In the genomic region with DNA sequence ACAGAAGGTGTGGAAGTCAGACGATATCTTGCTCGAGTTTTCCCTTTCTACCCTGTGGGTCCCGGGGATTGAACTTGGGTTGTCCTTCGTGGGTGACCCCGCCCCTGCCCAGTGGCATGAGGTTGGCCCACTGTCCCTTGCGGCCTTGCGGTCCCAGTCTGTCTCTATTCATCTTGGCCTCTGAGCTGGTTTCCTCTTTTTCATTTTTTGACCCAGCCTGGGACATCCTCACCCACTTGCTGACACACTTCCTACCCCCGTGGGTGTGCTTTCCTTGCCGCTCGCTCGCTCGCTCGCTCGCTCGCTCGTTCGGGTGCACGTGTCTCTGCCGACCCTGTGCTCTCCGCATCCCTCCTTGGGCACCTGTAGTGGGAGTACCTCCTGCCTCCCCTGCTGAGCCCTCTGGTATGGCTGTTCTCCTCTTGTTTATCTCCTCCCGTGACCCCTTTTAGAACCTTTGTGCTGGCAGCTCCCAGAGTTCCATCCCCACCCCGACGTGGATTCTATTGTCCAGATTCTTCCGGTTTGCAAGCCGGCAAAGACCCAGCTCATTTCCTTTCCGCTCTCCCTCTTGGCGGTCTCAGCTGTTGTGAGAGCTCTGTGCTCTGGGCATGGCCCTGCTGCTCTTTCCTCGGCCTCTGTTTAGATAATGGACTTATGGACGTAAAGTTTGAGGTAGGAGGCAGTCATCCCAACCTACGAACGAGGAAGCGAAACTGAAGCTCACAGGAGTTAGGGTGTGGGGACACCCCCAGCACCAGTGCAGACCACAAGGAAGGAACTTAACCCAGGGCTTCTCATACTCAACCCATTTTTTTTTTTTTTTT, we compare ENCODE assay signal across 10 mouse cellular contexts. TPM values are rescaled to one million over a fixed set of nuclear protein-coding genes. Genes with fewer than 3 reads are reported as not detected.
A peak's percentile ranks its signal among the peaks of the same experiment; 100 is the strongest.
DNase-seq lines count a peak whose midpoint lies in the region; ATAC-seq and TF ChIP-seq lines count a peak whose summit lies in the region.
"Had no signal": no experiment of that assay in that cellular context is flagged by ENCODE, and none has a peak within 500 bp of the region (broad histone marks: within the 10 kb centered on the region; RNA-seq: fewer than 3 reads in every experiment).

No protein-coding gene starts in this region.

- peak; percentile 69 for TF ChIP-seq POLR2A in CH12.LX (IDR thresholded peaks at IDR 0.05; ENCODE audit: low read depth, low read length)

- H3K4me1 ChIP-seq in CH12.LX (ENCODE audit: control insufficient read depth in 1 of 2, insufficient read depth in 2 of 2), result peaks cover 23 to 60% of the 10 kb centered on the region in 2 experiments
- H3K4me1 ChIP-seq in heart, embryonic 14.5 days (ENCODE audit: control insufficient read depth in 2 of 2, insufficient read depth in 2 of 2, low read length in 2 of 2), result peaks cover 25 to 44% of the 10 kb centered on the region in 2 experiments
- peaks cover 54% of the 10 kb centered on the region for H3K4me1 ChIP-seq in limb, embryonic 15.5 days
- peaks cover 18% of the 10 kb centered on the region for H3K4me1 ChIP-seq in stomach, embryonic 14.5 days (ENCODE audit: control insufficient read depth, insufficient read depth, low read length)

- H3K9me3 ChIP-seq in CH12.LX (replicated peaks; ENCODE audit: low read length), result no peaks in the 10 kb centered on the region
- H3K9me3 ChIP-seq in heart, embryonic 14.5 days (ENCODE audit: control insufficient read depth, low read length), result no peaks in the 10 kb centered on the region
- H3K9me3 ChIP-seq in limb, embryonic 15.5 days, result no peaks in the 10 kb centered on the region
- no peaks in the 10 kb centered on the region for H3K9me3 ChIP-seq in stomach, embryonic 14.5 days (ENCODE audit: control insufficient read depth, low read depth, low read length)

- DNase-seq in adrenal gland, postnatal 10 days, result peak; percentile 39
- no peak for DNase-seq in adrenal gland, postnatal 25 days
- peak; percentile 94 for DNase-seq in CH12.LX (ENCODE audit: extremely low read depth)
- no peak for DNase-seq in left cerebral cortex, postnatal 14 days (ENCODE audit: low spot score in 2 of 2)
- DNase-seq in MN1 (ENCODE audit: low spot score), result no peak

- H3K36me3 ChIP-seq in CH12.LX (replicated peaks in 1 of 2; ENCODE audit: control insufficient read depth in 1 of 2, insufficient read depth in 1 of 2, low read length in 1 of 2), result peaks cover 2 to 38% of the 10 kb centered on the region in 2 experiments
- peaks cover 3% of the 10 kb centered on the region; the same call in 1 of the 2 replicates for H3K36me3 ChIP-seq in heart, embryonic 14.5 days (ENCODE audit: control insufficient read depth, insufficient read depth, low read length)
- peaks cover 16% of the 10 kb centered on the region; the same call in 1 of the 2 replicates for H3K36me3 ChIP-seq in limb, embryonic 15.5 days
- H3K36me3 ChIP-seq in stomach, embryonic 14.5 days (ENCODE audit: control insufficient read depth, insufficient read depth, low read length), result no peaks in the 10 kb centered on the region

- dilution Hi-C loops in CH12.LX (cut with MboI; ENCODE audit: extremely low pct_ligation_motif_present, extremely low pct_unique_long_range_greater_than_20kb, low sequenced_read_pairs), result no loop called here

- peak overlapping the region; percentile 23 to 39 (median 32) for H3K4me3 ChIP-seq in CH12.LX (replicated peaks in 1 of 3; ENCODE audit: low read depth in 2 of 3, low read length in 2 of 3, poor library complexity in 1 of 3)
- no peak overlapping the region for H3K4me3 ChIP-seq in heart, embryonic 14.5 days (ENCODE audit: control insufficient read depth in 1 of 2, insufficient read depth in 1 of 2, low read depth in 1 of 2, low read length in 2 of 2)
- no peak overlapping the region for H3K4me3 ChIP-seq in limb, embryonic 15.5 days
- H3K4me3 ChIP-seq in stomach, embryonic 14.5 days (ENCODE audit: low read depth, low read length), result no peak overlapping the region

- peak overlapping the region; percentile 55 for H3K4me2 ChIP-seq in CH12.LX (ENCODE audit: insufficient read depth, low read depth, poor library complexity, severe bottlenecking)
- H3K4me2 ChIP-seq in heart, embryonic 14.5 days (ENCODE audit: low read length), result peak overlapping the region; percentile 39; the same call in 1 of the 2 replicates
- no peak overlapping the region for H3K4me2 ChIP-seq in limb, embryonic 15.5 days
- H3K4me2 ChIP-seq in stomach, embryonic 14.5 days (replicated peaks; ENCODE audit: low read depth, low read length), result no peak overlapping the region

- H3K27ac ChIP-seq in CH12.LX (ENCODE audit: insufficient read depth, low read depth), result peak overlapping the region; percentile 95
- peak overlapping the region; percentile 78 to 92 for H3K27ac ChIP-seq in heart, embryonic 14.5 days (replicated peaks in 1 of 2; ENCODE audit: control insufficient read depth in 1 of 2, insufficient read depth in 1 of 2, low read depth in 2 of 2, low read length in 2 of 2)
- H3K27ac ChIP-seq in limb, embryonic 15.5 days, result peak overlapping the region; percentile 90
- peak overlapping the region; percentile 55; the same call in 1 of the 2 replicates for H3K27ac ChIP-seq in stomach, embryonic 14.5 days (ENCODE audit: low read length)

- in situ Hi-C loops in CH12.LX (cut with MboI; ENCODE audit: low pct_ligation_motif_present, low pct_unique_long_range_greater_than_20kb, low sequenced_read_pairs), result no loop called here

- H3K79me2 ChIP-seq in CH12.LX (replicated peaks; ENCODE audit: control insufficient read depth, extremely low read depth, insufficient read depth, poor library complexity, severe bottlenecking), result no peaks in the 10 kb centered on the region

- no peaks in the 10 kb centered on the region for H3K27me3 ChIP-seq in CH12.LX (replicated peaks)
- H3K27me3 ChIP-seq in heart, embryonic 14.5 days (ENCODE audit: control insufficient read depth, insufficient read depth, low read length), result no peaks in the 10 kb centered on the region
- no peaks in the 10 kb centered on the region for H3K27me3 ChIP-seq in limb, embryonic 15.5 days
- no peaks in the 10 kb centered on the region for H3K27me3 ChIP-seq in stomach, embryonic 14.5 days (ENCODE audit: control insufficient read depth, insufficient read depth, low read length)

- 60% methylated on average over 32 of the region's 32 CpGs for WGBS in heart, embryonic 14.5 days
- WGBS in limb, embryonic 15.5 days, result 83% methylated on average over 32 of the region's 32 CpGs
- 66% methylated on average over 32 of the region's 32 CpGs for WGBS in stomach, embryonic 14.5 days

- TF ChIP-seq EP300 in CH12.LX (IDR thresholded peaks at IDR 0.05; ENCODE audit: low read length), result peak; percentile 91

- ATAC-seq in heart, embryonic 14.5 days (ENCODE audit: insufficient number of reproducible peaks, insufficient read depth, low FRiP score, low read depth), result peak; percentile 41
- no peak for ATAC-seq in limb, embryonic 15.5 days (ENCODE audit: insufficient number of reproducible peaks, low FRiP score, low TSS enrichment, low read depth)
- ATAC-seq in stomach, embryonic 14.5 days (ENCODE audit: insufficient number of reproducible peaks, insufficient read depth, low FRiP score, low read depth), result no peak

- no peak for TF ChIP-seq RAD21 in CH12.LX (IDR thresholded peaks at IDR 0.05; ENCODE audit: low read depth, low read length)

- peak overlapping the region; percentile 45 for H3K9ac ChIP-seq in CH12.LX (ENCODE audit: insufficient read depth, low read depth)
- H3K9ac ChIP-seq in heart, embryonic 14.5 days (ENCODE audit: low read length), result 0 out of 2 replicates have a peak overlapping the region, but pooled peaks have one; percentile 22
- no peak overlapping the region for H3K9ac ChIP-seq in limb, embryonic 15.5 days
- H3K9ac ChIP-seq in stomach, embryonic 14.5 days (replicated peaks; ENCODE audit: low read depth, low read length), result no peak overlapping the region

- TF ChIP-seq CTCF in CH12.LX (conservative IDR thresholded peaks at IDR 0.05 in 1 of 2, IDR thresholded peaks at IDR 0.05 in 1 of 2; ENCODE audit: low read depth in 2 of 2, low read length in 2 of 2), result no peak

- intact Hi-C loops in left cerebral cortex, postnatal 14 days (cut with DNase I), result no loop called here

RNA-seq across cellular contexts. Expression of a gene that starts 9.8 kb away (rescaled TPM):
- 10 to 100 TPM; 55.1 to 72.4 TPM for total RNA-seq in adrenal gland, postnatal 10 days (2021)
- total RNA-seq in adrenal gland, postnatal 25 days (2021), result 38.4 and 45.8 TPM in 2 replicates
- total RNA-seq in CH12.LX (2012; rRNA removed) (21.1 and 22.6 TPM in 2 replicates), CH12.LX (2014; rRNA removed) (13.9 and 17.0 TPM in 2 replicates)
- 30.0 and 43.4 TPM in 2 replicates for polyA plus RNA-seq in CH12.LX (2012; ENCODE audit: insufficient read length, low read depth)
- polyA plus RNA-seq in heart, embryonic 14.5 days (2014; fragmentation: Nextera tagmentation; extraction: Ambion mirVana), result 14.4 and 19.1 TPM in 2 replicates
- polyA plus RNA-seq in limb, embryonic 15.5 days (2015; fragmentation: Nextera tagmentation; extraction: Ambion mirVana), result 52.6 and 55.7 TPM in 2 replicates
- 15.9 and 17.7 TPM in 2 replicates for polyA plus RNA-seq in stomach, embryonic 14.5 days (2014; fragmentation: Nextera tagmentation; extraction: Ambion mirVana)
- total RNA-seq in left cerebral cortex, postnatal 14 days (2021), result 10 to 100 TPM; 20.8 to 22.1 TPM

RNA-seq across cellular contexts. Expression of a gene that starts 31.8 kb away (rescaled TPM):
- 10 to 100 TPM; 15.8 to 31.4 TPM for total RNA-seq in adrenal gland, postnatal 10 days (2021)
- total RNA-seq in adrenal gland, postnatal 25 days (2021), result 25.2 and 38.3 TPM in 2 replicates
- total RNA-seq in CH12.LX (2012; rRNA removed), result 16.7 and 18.0 TPM in 2 replicates
- 8.2 and 10.0 TPM in 2 replicates for total RNA-seq in CH12.LX (2014; rRNA removed)
- 13.3 and 15.3 TPM in 2 replicates for polyA plus RNA-seq in CH12.LX (2012; ENCODE audit: insufficient read length, low read depth)
- 19.2 and 22.5 TPM in 2 replicates for polyA plus RNA-seq in heart, embryonic 14.5 days (2014; fragmentation: Nextera tagmentation; extraction: Ambion mirVana)
- polyA plus RNA-seq in limb, embryonic 15.5 days (2015; fragmentation: Nextera tagmentation; extraction: Ambion mirVana), result 24.9 and 26.5 TPM in 2 replicates
- polyA plus RNA-seq in stomach, embryonic 14.5 days (2014; fragmentation: Nextera tagmentation; extraction: Ambion mirVana), result 20.9 and 23.5 TPM in 2 replicates
- total RNA-seq in left cerebral cortex, postnatal 14 days (2021), result 10 to 100 TPM; 27.4 to 27.7 TPM

RNA-seq across cellular contexts. Expression of a gene that starts 43.0 kb away (rescaled TPM):
- 100 to 1,000 TPM; 933 to 968 TPM for total RNA-seq in adrenal gland, postnatal 10 days (2021)
- 743 and 806 TPM in 2 replicates for total RNA-seq in adrenal gland, postnatal 25 days (2021)
- total RNA-seq in CH12.LX (2012; rRNA removed) (5,037 and 5,581 TPM in 2 replicates), CH12.LX (2014; rRNA removed) (5,841 and 6,606 TPM in 2 replicates)
- polyA plus RNA-seq in CH12.LX (2012; ENCODE audit: insufficient read length, low read depth), result 4,313 and 4,800 TPM in 2 replicates
- polyA plus RNA-seq in heart, embryonic 14.5 days (2014; fragmentation: Nextera tagmentation; extraction: Ambion mirVana), result 1,183 and 1,268 TPM in 2 replicates
- polyA plus RNA-seq in limb, embryonic 15.5 days (2015; fragmentation: Nextera tagmentation; extraction: Ambion mirVana), result 1,505 and 1,752 TPM in 2 replicates
- polyA plus RNA-seq in stomach, embryonic 14.5 days (2014; fragmentation: Nextera tagmentation; extraction: Ambion mirVana), result 1,866 and 1,880 TPM in 2 replicates
- 100 to 1,000 TPM; 286 to 303 TPM for total RNA-seq in left cerebral cortex, postnatal 14 days (2021)

RNA-seq across cellular contexts. Expression of a gene that starts 48.8 kb away (rescaled TPM):
- 10 to 100 TPM; 52.4 to 63.2 TPM for total RNA-seq in adrenal gland, postnatal 10 days (2021)
- total RNA-seq in adrenal gland, postnatal 25 days (2021), result 71.9 and 76.6 TPM in 2 replicates
- total RNA-seq in CH12.LX (2012; rRNA removed) (81.9 and 88.7 TPM in 2 replicates), CH12.LX (2014; rRNA removed) (17.7 and 18.2 TPM in 2 replicates)
- 53.6 and 62.9 TPM in 2 replicates for polyA plus RNA-seq in CH12.LX (2012; ENCODE audit: insufficient read length, low read depth)
- polyA plus RNA-seq in heart, embryonic 14.5 days (2014; fragmentation: Nextera tagmentation; extraction: Ambion mirVana), result 25.2 and 26.3 TPM in 2 replicates
- 32.9 and 36.3 TPM in 2 replicates for polyA plus RNA-seq in limb, embryonic 15.5 days (2015; fragmentation: Nextera tagmentation; extraction: Ambion mirVana)
- polyA plus RNA-seq in stomach, embryonic 14.5 days (2014; fragmentation: Nextera tagmentation; extraction: Ambion mirVana), result 42.3 TPM in 2 replicates
- total RNA-seq in left cerebral cortex, postnatal 14 days (2021), result 10 to 100 TPM; 64.0 to 69.7 TPM

RNA-seq across cellular contexts. Expression of a gene that starts 50.2 kb away (rescaled TPM):
- not detected for total RNA-seq in adrenal gland, postnatal 10 days (2021)
- not detected in 2 replicates for total RNA-seq in adrenal gland, postnatal 25 days (2021)
- total RNA-seq in CH12.LX (2012; rRNA removed) (not detected in 2 replicates), CH12.LX (2014; rRNA removed) (not detected in 2 replicates)
- not detected in 2 replicates for polyA plus RNA-seq in CH12.LX (2012; ENCODE audit: insufficient read length, low read depth)
- polyA plus RNA-seq in heart, embryonic 14.5 days (2014; fragmentation: Nextera tagmentation; extraction: Ambion mirVana), result not detected in 2 replicates
- polyA plus RNA-seq in limb, embryonic 15.5 days (2015; fragmentation: Nextera tagmentation; extraction: Ambion mirVana), result not detected in 2 replicates
- polyA plus RNA-seq in stomach, embryonic 14.5 days (2014; fragmentation: Nextera tagmentation; extraction: Ambion mirVana), result 16.7 and 20.2 TPM in 2 replicates
- not detected for total RNA-seq in left cerebral cortex, postnatal 14 days (2021)
- total RNA-seq: left cerebral cortex, postnatal 10 days had no signal
- polyA plus RNA-seq: C2C12 had no signal

Comparison
In these comparisons a context has a peak if more than half of its experiments do, and no peak if none do; other contexts are left out.
1. DNase-seq: peak in adrenal gland, postnatal 10 days (single experiment) and CH12.LX (single experiment); none in adrenal gland, postnatal 25 days (single experiment), left cerebral cortex, postnatal 14 days (0 of 2) and MN1 (single experiment).
2. H3K4me2 ChIP-seq: peak in CH12.LX (single experiment) and heart, embryonic 14.5 days (single experiment); none in limb, embryonic 15.5 days (single experiment) and stomach, embryonic 14.5 days (single experiment).
3. H3K4me3 ChIP-seq: peak in CH12.LX (3 of 3); none in heart, embryonic 14.5 days (0 of 2), limb, embryonic 15.5 days (single experiment) and stomach, embryonic 14.5 days (single experiment).
4. H3K9ac ChIP-seq: peak in CH12.LX (single experiment) and heart, embryonic 14.5 days (single experiment); none in limb, embryonic 15.5 days (single experiment) and stomach, embryonic 14.5 days (single experiment).
5. Peak in every context shown above with its lines, with median percentiles within 50 percentile points of each other: H3K27ac ChIP-seq.